Mouse (Mus musculus) cortical plate, adult 2 months (tissue): Measurements from ENCODE around the gene Casp4. TPM values are rescaled to one million over a fixed set of nuclear protein-coding genes. Genes with fewer than 3 reads are reported as not detected.

Source experiments
- H3K27ac ChIP-seq: fragments of 200-500 bp; 2 replicates; pipeline ENCODE4 v1.5.1; 2012; ENCODE audit warnings: low read length, control low read depth, inconsistent platforms; ENCODE audit not compliant: insufficient read depth
- H3K4me1 ChIP-seq: fragments of 200-500 bp; 2 replicates; pipeline ENCODE4 v1.6.1; 2011; ENCODE audit warnings: low read length; ENCODE audit not compliant: control insufficient read depth, insufficient read depth
- H3K4me3 ChIP-seq: fragments of 200-500 bp; 2 replicates; pipeline ENCODE4 v1.5.1; 2011; ENCODE audit warnings: mild to moderate bottlenecking, low read length, control low read depth; ENCODE audit not compliant: insufficient read depth
- CTCF ChIP-seq: fragments of 200-500 bp; IDR thresholded peaks from 2 replicates; pipeline ENCODE4 v1.5.1; 2011; ENCODE audit warnings: mild to moderate bottlenecking, control low read depth, low read length; ENCODE audit not compliant: insufficient read depth; ENCODE audit errors: extremely low read depth
- POLR2A ChIP-seq: fragments of 200-500 bp; IDR thresholded peaks from 2 replicates; pipeline ENCODE4 v1.6.1; 2011; ENCODE audit warnings: mild to moderate bottlenecking, low read length, control low read depth; ENCODE audit not compliant: insufficient read depth; ENCODE audit errors: extremely low read depth
- polyA plus RNA-seq: library from polyadenylated mRNA; depleted of rRNA; stranded (reverse); fragments of >200 nt; gene quantifications from 2 replicates; pipeline ENCODE4 v1.2.3, GENCODE M21; 2012; rRNA removed

The Casp4 gene
- polyA plus RNA-seq, 1 experiment, result 0.75 TPM

DNA sequence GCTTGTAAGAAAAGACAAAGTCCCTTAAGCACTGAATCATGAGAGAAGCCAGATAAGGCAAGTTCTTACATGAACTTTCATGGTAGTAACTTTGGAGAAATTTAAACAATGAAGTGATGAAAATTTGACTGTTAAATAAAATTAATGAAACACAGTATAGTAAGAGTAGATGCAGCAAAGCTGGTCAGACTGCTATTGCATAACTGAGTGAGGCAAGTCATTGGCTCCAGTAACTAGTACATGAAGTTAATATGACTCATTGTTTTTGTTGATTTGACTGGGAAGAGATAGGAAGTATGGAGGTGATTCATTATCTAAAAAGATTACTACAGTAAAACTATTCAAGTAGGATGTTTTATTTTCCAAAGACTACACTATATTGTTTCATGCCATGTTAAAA, 48.2 kb downstream of the Casp4 start:
- Histone ChIP-seq H3K27ac (no peak overlapping the region), H3K4me1 (no peaks in the 10 kb centered on the region), H3K4me3 (no peak overlapping the region)
- no peak for TF ChIP-seq POLR2A
- no peak for TF ChIP-seq CTCF

Other genes starting within 250 kb of the Casp4 start
- gene Casp1, start 10.3 kb upstream of the Casp4 start, polyA plus RNA-seq, result 2.3 and 2.4 TPM in 2 replicates
- 1.3 and 1.5 TPM in 2 replicates for gene Casp12, start 36.6 kb downstream of the Casp4 start, polyA plus RNA-seq